Mouse (Mus musculus) kidney, embryonic 15.5 days (tissue): ENCODE results near the gene Nckap5. TPM values are rescaled to one million over a fixed set of nuclear protein-coding genes. Genes with fewer than 3 reads are reported as not detected.

Experiments
- ATAC-seq: fragments of 200-750 bp; cut with Nextera tagmentation; replicated peaks from 2 replicates; pipeline ENCODE4 v1.8.0; 2017; ENCODE audit warnings: moderate TSS enrichment; ENCODE audit not compliant: low FRiP score
- H3K27ac ChIP-seq: fragments of 300-500 bp; sonication (generic); 2 replicates; pipeline ENCODE4 v1.5.1; 2015; ENCODE audit warnings: mild to moderate bottlenecking, inconsistent platforms
- H3K27me3 ChIP-seq: fragments of 300-500 bp; sonication (generic); 2 replicates; pipeline ENCODE4 v1.6.1; 2015; ENCODE audit warnings: inconsistent platforms
- H3K36me3 ChIP-seq: fragments of 300-500 bp; sonication (generic); 2 replicates; pipeline ENCODE4 v1.6.1; 2015; ENCODE audit warnings: inconsistent platforms
- H3K4me1 ChIP-seq: fragments of 300-500 bp; sonication (generic); 2 replicates; pipeline ENCODE4 v1.6.1; 2015; ENCODE audit warnings: inconsistent platforms
- H3K4me2 ChIP-seq: fragments of 300-500 bp; sonication (generic); 2 replicates; pipeline ENCODE4 v1.6.1; 2015; ENCODE audit warnings: moderate library complexity, mild to moderate bottlenecking, inconsistent platforms
- H3K4me3 ChIP-seq: fragments of 300-500 bp; sonication (generic); replicated peaks from 2 replicates; pipeline ENCODE4 v1.5.1; 2015; ENCODE audit warnings: mild to moderate bottlenecking, inconsistent platforms
- H3K9ac ChIP-seq: fragments of 300-500 bp; sonication (generic); 2 replicates; pipeline ENCODE4 v1.6.1; 2015; ENCODE audit warnings: mild to moderate bottlenecking, inconsistent platforms
- H3K9me3 ChIP-seq: fragments of 300-500 bp; sonication (generic); replicated peaks from 2 replicates; pipeline ENCODE4 v1.6.1; 2016; ENCODE audit warnings: inconsistent platforms
- WGBS: fragments of 180-500 bp; shearing (Covaris S2); methylation state at CpG from one replicate; pipeline ENCODE4 v1.1.7; 2015; ENCODE audit warnings: mixed read lengths; 5-methylcytosine and 5-hydroxymethylcytosine counted together
- polyA plus RNA-seq: library from polyadenylated mRNA; unstranded; fragments of >200 nt; fragmentation: Nextera tagmentation; extraction: Ambion mirVana; gene quantifications from 2 replicates; pipeline ENCODE4 v1.2.1, GENCODE M21; 2015

Nckap5 gene
- polyA plus RNA-seq, 1 experiment from 2014 or later, result 4.4 TPM

- no peaks in the 10 kb centered on the region for H3K9me3 ChIP-seq
- H3K27ac ChIP-seq, result no peak overlapping the region
- 75% methylated on average over 5 of the region's 5 CpGs for WGBS
- ATAC-seq, result no peak
- no peak overlapping the region for H3K9ac ChIP-seq
- H3K27me3 ChIP-seq, result no peaks in the 10 kb centered on the region
- no peaks in the 10 kb centered on the region for H3K36me3 ChIP-seq
- no peak overlapping the region for H3K4me2 ChIP-seq
- no peaks in the 10 kb centered on the region for H3K4me1 ChIP-seq
- H3K4me3 ChIP-seq, result no peak overlapping the region
These were observed 576.2 kb downstream of the Nckap5 start for GRCm38 (mm10) chr1:126254364-126254763.

DNA sequence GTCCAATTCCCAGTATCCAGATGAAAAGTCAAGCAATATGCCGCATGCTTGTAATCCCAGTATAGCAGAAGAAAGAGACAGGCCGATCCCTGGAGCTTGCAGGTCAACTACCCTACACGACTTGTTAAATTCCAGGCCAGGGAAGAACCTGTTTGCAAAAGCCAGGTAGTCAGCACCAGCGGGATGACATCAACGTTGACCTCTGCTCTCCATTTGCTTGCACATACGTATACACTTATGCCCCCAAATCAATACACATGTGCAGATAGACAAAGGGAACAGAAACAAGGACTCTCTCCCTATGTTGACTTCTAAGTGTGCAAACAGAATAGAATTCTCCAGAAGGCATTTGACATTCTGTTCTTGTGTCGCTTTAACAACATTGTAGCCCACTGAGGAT lies 576.7 kb downstream of the Nckap5 start:
- H3K4me1 ChIP-seq, result no peaks in the 10 kb centered on the region
- no peak overlapping the region for H3K27ac ChIP-seq
- H3K4me2 ChIP-seq, result no peak overlapping the region
- H3K4me3 ChIP-seq, result no peak overlapping the region
- no peak overlapping the region for H3K9ac ChIP-seq
- 93% methylated on average over 7 of the region's 7 CpGs for WGBS
- H3K27me3 ChIP-seq, result no peaks in the 10 kb centered on the region
- no peak for ATAC-seq
- no peaks in the 10 kb centered on the region for H3K9me3 ChIP-seq
- H3K36me3 ChIP-seq, result no peaks in the 10 kb centered on the region

DNA sequence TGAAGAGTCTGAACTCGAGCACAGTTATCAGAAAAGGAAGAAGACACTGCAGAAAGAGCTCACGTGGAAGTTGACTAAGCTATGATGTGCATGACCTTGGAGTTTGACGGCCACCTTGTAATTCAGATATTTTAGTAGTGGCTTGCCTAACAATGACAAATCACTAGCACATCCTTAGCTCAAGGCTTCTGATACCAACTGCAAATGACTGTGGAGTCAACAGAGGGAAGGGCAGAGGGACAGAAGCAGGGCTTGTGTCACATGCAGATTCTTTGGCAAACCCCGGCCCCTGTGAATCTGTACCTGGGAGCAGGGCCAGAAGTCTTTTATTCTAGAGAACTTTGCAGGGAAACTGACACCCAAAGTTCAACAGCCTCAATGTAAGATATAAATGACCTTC lies 597.4 kb downstream of the Nckap5 start:
- Histone ChIP-seq H3K36me3 (no peaks in the 10 kb centered on the region), H3K4me3 (no peak overlapping the region), H3K4me2 (no peak overlapping the region), H3K9ac (no peak overlapping the region), H3K9me3 (no peaks in the 10 kb centered on the region), H3K27ac (no peak overlapping the region), H3K4me1 (no peaks in the 10 kb centered on the region), H3K27me3 (no peaks in the 10 kb centered on the region)
- ATAC-seq, result no peak
- 83% methylated on average over 4 of the region's 4 CpGs for WGBS

DNA sequence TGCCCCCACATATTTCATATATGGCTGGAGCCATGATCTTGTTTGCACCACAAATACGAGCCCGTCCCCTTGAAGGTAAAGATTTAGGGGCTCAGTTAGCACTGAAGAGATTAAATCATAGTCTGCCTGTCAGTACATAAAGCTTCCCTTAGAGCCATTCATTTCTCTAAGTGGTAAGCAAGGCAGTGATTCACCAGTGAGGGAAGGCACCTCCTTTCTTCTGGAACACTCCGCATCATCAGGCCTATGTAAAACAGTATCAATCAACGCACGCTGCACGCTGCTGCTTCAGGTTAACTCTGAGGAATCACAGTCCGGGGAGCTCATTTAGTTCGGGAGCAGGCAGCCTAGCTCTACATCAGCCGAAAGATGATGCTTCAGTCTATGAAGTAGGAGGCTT lies 599.4 kb downstream of the Nckap5 start:
- WGBS, result 53% methylated on average over 9 of the region's 9 CpGs
- H3K4me3 ChIP-seq, result no peak overlapping the region
- H3K27ac ChIP-seq, result no peak overlapping the region
- ATAC-seq, result no peak
- no peak overlapping the region for H3K4me2 ChIP-seq
- H3K4me1 ChIP-seq, result no peaks in the 10 kb centered on the region
- H3K9me3 ChIP-seq, result no peaks in the 10 kb centered on the region
- no peak overlapping the region for H3K9ac ChIP-seq
- no peaks in the 10 kb centered on the region for H3K36me3 ChIP-seq
- H3K27me3 ChIP-seq, result no peaks in the 10 kb centered on the region

- Histone ChIP-seq H3K4me3 (no peak overlapping the region), H3K9me3 (no peaks in the 10 kb centered on the region), H3K36me3 (no peaks in the 10 kb centered on the region), H3K4me1 (no peaks in the 10 kb centered on the region), H3K9ac (no peak overlapping the region), H3K4me2 (no peak overlapping the region), H3K27me3 (no peaks in the 10 kb centered on the region), H3K27ac (no peak overlapping the region)
- 0 out of 2 replicates have a peak, but pooled peaks have one; percentile 52 for ATAC-seq
- 48% methylated on average over 6 of the region's 6 CpGs for WGBS
These were observed 620.4 kb downstream of the Nckap5 start for GRCm38 (mm10) chr1:126210212-126210611.

DNA sequence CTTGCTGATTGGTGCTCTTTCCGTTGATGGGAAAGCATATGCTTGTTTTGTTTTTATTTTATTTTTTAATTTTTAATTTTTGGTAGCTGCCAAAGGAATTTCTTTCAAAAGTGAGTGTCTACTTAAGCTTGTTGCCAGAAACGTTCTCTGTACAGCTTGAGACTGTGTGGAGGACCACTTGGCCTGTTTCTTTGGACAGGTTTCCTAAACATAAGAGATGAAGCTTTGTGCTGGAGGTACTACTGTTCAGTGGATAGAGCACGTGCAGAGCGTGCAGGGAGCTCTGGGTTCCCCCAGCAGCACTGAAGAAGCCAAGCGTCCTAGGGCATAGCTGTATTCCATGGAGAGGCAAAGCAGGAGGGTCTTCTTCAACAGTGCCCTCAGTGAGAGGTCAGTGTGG lies 620.9 kb downstream of the Nckap5 start:
- no peak for ATAC-seq
- Histone ChIP-seq H3K9ac (no peak overlapping the region), H3K4me1 (no peaks in the 10 kb centered on the region), H3K27me3 (no peaks in the 10 kb centered on the region), H3K9me3 (no peaks in the 10 kb centered on the region), H3K4me3 (no peak overlapping the region), H3K27ac (no peak overlapping the region), H3K4me2 (no peak overlapping the region), H3K36me3 (no peaks in the 10 kb centered on the region)
- 86% methylated on average over 5 of the region's 5 CpGs for WGBS

DNA sequence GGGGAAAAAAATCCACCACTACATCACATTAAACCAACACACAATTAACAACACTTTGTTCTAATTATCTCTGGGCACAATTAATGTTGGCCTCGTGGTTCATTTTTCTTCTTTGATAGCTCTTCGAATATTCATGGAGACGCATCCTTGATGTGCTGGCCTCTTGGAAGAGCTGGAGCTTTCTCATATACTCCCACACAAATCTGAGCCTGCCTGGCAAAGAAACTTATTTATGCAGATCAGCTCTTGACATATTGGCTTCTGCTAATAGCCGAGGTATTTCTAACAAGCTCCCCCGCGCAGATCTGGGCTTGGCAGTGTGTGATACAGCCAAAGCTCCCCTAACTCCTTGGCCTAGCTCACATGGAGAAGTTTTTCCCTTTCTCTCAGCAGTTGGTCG lies 621.5 kb downstream of the Nckap5 start:
- no peak for ATAC-seq
- H3K36me3 ChIP-seq, result no peaks in the 10 kb centered on the region
- no peaks in the 10 kb centered on the region for H3K4me1 ChIP-seq
- no peak overlapping the region for H3K4me2 ChIP-seq
- 72% methylated on average over 7 of the region's 7 CpGs for WGBS
- no peak overlapping the region for H3K9ac ChIP-seq
- no peaks in the 10 kb centered on the region for H3K27me3 ChIP-seq
- H3K27ac ChIP-seq, result no peak overlapping the region
- H3K4me3 ChIP-seq, result no peak overlapping the region
- H3K9me3 ChIP-seq, result no peaks in the 10 kb centered on the region

DNA sequence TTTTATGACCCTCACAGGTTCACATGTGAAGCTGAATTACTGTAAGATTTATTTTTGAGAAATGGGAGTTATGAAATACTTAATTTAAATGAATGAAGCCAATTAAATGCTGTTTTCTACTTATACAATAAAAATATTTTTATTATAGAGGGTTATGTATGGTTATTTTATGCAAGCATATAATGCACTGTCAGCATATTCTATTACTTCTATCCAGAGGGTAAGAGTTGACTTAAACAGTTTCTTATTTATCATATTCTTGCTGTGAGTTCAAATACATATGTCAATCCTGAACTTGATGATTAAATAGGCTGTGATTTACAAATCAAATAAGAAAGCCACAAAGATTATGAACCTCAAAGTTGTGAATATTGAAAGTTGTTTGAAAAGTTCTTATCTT lies 633.7 kb downstream of the Nckap5 start:
- Histone ChIP-seq H3K4me1 (no peaks in the 10 kb centered on the region), H3K27me3 (no peaks in the 10 kb centered on the region), H3K9ac (no peak overlapping the region), H3K36me3 (no peaks in the 10 kb centered on the region), H3K4me2 (no peak overlapping the region), H3K27ac (no peak overlapping the region), H3K4me3 (no peak overlapping the region), H3K9me3 (no peaks in the 10 kb centered on the region)
- no peak for ATAC-seq

- no peaks in the 10 kb centered on the region for H3K27me3 ChIP-seq
- H3K4me1 ChIP-seq, result no peaks in the 10 kb centered on the region
- no peak overlapping the region for H3K9ac ChIP-seq
- WGBS, result 70% methylated on average over 4 of the region's 4 CpGs
- H3K4me3 ChIP-seq, result no peak overlapping the region
- no peak overlapping the region for H3K4me2 ChIP-seq
- no peak overlapping the region for H3K27ac ChIP-seq
- H3K9me3 ChIP-seq, result no peaks in the 10 kb centered on the region
- H3K36me3 ChIP-seq, result no peaks in the 10 kb centered on the region
- ATAC-seq, result no peak
These were observed 640.2 kb downstream of the Nckap5 start for GRCm38 (mm10) chr1:126190353-126190752.

- Histone ChIP-seq H3K9ac (no peak overlapping the region), H3K9me3 (no peaks in the 10 kb centered on the region), H3K27ac (no peak overlapping the region), H3K4me1 (no peaks in the 10 kb centered on the region), H3K4me3 (no peak overlapping the region), H3K36me3 (no peaks in the 10 kb centered on the region), H3K4me2 (no peak overlapping the region), H3K27me3 (no peaks in the 10 kb centered on the region)
- ATAC-seq, result no peak
- whole genome bisulfite sequencing, result 92% methylated on average over 7 of the region's 7 CpGs
These were observed 646.8 kb downstream of the Nckap5 start for GRCm38 (mm10) chr1:126183751-126184150.

DNA sequence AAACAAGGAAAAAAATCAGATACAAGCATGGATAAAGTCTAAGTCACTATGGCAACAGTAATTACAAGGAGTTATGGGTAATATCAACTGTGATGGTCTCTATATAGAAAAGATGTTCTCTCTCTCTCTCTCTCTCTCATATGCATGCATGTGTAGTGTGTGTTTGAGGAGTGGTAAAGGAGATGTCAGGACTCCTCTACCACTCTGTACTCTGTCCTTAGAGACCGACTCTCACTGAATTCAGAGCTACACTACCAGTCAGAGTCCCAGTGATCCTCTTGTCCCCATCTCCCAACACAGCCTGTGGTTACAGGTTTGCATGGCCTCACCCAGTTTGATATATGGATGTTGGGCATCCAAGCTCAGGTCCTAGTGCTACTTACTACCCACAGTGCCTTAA lies 662.0 kb downstream of the Nckap5 start:
- H3K4me1 ChIP-seq, result no peaks in the 10 kb centered on the region
- 79% methylated on average over 1 of the region's 1 CpGs for WGBS
- H3K9me3 ChIP-seq, result no peaks in the 10 kb centered on the region
- no peaks in the 10 kb centered on the region for H3K36me3 ChIP-seq
- H3K4me2 ChIP-seq, result no peak overlapping the region
- H3K9ac ChIP-seq, result no peak overlapping the region
- no peak for ATAC-seq
- no peak overlapping the region for H3K4me3 ChIP-seq
- no peak overlapping the region for H3K27ac ChIP-seq
- no peaks in the 10 kb centered on the region for H3K27me3 ChIP-seq

GRCm38 (mm10) chr1:126168131-126168530 lies 662.5 kb downstream of the Nckap5 start:
- no peak overlapping the region for H3K9ac ChIP-seq
- H3K27ac ChIP-seq, result no peak overlapping the region
- no peaks in the 10 kb centered on the region for H3K9me3 ChIP-seq
- WGBS, result 49% methylated on average over 2 of the region's 2 CpGs
- H3K4me1 ChIP-seq, result no peaks in the 10 kb centered on the region
- no peak for ATAC-seq
- no peaks in the 10 kb centered on the region for H3K27me3 ChIP-seq
- no peak overlapping the region for H3K4me3 ChIP-seq
- H3K36me3 ChIP-seq, result no peaks in the 10 kb centered on the region
- no peak overlapping the region for H3K4me2 ChIP-seq

DNA sequence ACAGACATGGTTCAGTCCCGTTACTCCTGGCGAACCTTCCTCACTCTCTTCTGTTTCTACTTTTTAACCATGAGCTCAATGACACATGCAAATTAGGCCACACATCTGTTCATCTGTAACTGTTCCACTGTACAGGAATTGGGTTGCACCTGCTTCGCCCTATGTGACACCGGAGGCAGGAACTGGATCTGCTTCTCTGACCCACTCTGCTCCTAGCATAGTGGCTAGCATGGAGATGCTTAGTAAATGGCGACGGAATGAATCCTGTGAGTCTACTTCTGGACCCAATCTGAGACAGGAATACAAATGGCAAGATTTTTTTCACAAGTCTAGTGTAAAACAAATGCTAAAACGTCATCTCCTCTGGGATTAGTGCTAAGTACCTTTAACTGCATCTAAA lies 663.1 kb downstream of the Nckap5 start:
- H3K27me3 ChIP-seq, result no peaks in the 10 kb centered on the region
- H3K27ac ChIP-seq, result no peak overlapping the region
- H3K9me3 ChIP-seq, result no peaks in the 10 kb centered on the region
- WGBS, result 79% methylated on average over 7 of the region's 7 CpGs
- H3K4me2 ChIP-seq, result no peak overlapping the region
- no peaks in the 10 kb centered on the region for H3K36me3 ChIP-seq
- no peaks in the 10 kb centered on the region for H3K4me1 ChIP-seq
- no peak overlapping the region for H3K9ac ChIP-seq
- ATAC-seq, result no peak
- H3K4me3 ChIP-seq, result no peak overlapping the region
